Mouse (Mus musculus): Measurements from ENCODE around the gene D230025D16Rik. TPM values are rescaled to one million over a fixed set of nuclear protein-coding genes. Genes with fewer than 3 reads are reported as not detected.
"Not testable (repeated sequence)": the region's sequence is repeated elsewhere in the genome, so short reads cannot be mapped to it uniquely, and the experiment has no call there.

Gene D230025D16Rik
- total RNA-seq, 1 experiment from 2014 or later: 15.7 TPM

DNA sequence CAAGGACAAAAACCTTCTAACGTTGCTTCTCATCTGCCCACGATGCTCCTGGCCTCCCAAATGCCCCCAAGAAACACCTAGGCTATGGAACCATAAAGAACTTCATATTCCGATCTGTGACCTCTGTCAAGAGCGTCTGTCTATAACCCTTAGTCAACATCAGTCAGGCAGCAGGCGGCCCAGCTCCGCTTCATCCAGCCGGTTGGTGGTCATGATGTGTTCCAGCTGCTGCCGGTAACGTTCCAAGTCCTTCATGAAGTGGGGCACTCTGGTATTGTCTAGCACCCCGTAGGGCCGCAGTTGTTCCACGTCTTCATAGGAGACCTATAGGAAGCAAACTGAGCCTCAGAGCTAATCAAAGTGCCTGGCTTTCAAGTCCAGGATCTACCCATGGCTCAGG lies 56.9 kb downstream of the D230025D16Rik start:
- ATAC-seq (replicated peaks in 1 of 2; ENCODE audit: insufficient read depth in 1 of 2, low FRiP score in 2 of 2, low TSS enrichment in 1 of 2, low read depth in 1 of 2, poor library complexity in 2 of 2, severe bottlenecking in 2 of 2): no peak

DNA sequence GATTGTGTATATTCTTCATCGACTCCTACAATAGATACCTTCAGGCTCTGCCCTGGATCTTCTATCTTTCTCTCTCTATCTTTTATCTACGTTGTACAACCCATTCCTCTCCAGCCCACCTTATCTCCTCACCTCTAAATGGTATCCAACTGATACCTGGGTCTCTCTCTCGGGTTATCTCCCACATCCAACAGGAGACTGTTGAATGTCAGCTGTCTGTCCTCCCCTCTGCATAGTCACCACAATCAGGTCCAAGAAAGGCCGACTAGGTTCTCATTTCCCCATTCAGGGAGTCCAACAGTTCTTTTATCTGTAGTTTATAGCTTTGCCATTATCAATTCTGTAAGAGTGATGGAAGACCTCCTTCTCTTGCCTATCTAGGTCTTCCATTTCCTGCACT lies 57.3 kb downstream of the D230025D16Rik start:
- ATAC-seq (replicated peaks in 1 of 2; ENCODE audit: insufficient read depth in 1 of 2, low FRiP score in 2 of 2, low TSS enrichment in 1 of 2, low read depth in 1 of 2, poor library complexity in 2 of 2, severe bottlenecking in 2 of 2): no peak

DNA sequence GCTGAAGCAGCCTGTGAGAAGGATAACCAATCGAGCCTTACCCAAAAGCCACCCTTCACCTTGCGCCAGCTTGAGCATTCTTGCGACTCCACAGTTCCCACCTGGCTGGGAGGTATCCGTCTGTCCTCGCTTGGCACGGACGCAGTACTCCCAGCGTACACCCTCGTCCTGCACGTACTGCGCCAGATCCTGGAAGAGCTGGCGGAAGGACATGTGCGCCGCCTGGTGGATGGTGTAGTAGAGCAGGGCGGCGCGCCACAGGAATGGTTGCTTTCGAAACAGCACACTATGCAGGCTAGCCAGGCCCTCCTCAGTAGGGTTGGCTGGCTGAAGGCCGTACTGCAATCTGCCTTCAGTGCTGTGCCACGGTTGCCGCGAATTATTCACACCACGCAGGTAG lies 58.1 kb downstream of the D230025D16Rik start:
- ATAC-seq (replicated peaks in 1 of 2; ENCODE audit: insufficient read depth in 1 of 2, low FRiP score in 2 of 2, low TSS enrichment in 1 of 2, low read depth in 1 of 2, poor library complexity in 2 of 2, severe bottlenecking in 2 of 2): peak; percentile 43 to 59; a peak in 3 of 4 replicates

DNA sequence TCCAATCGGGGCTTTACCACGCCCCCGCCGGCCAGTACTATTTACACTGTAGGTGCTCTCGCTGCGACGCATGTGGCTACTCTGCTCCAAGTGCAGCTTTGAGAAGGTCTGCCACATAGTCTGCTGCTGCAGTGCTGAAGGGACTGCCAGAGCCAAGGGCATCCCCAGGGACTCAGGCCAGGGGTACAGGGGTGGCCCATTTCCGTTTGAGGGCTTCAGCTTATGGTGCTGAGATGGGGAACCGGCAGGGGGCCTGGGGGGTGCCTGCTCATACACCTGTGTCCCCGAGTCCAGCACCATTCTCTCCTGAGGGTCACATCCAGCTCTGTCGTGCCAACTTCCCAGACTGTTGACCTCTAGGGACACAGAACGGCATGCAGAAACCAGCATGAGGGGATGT lies 60.6 kb downstream of the D230025D16Rik start:
- no peak for ATAC-seq (replicated peaks in 1 of 2; ENCODE audit: insufficient read depth in 1 of 2, low FRiP score in 2 of 2, low TSS enrichment in 1 of 2, low read depth in 1 of 2, poor library complexity in 2 of 2, severe bottlenecking in 2 of 2)

DNA sequence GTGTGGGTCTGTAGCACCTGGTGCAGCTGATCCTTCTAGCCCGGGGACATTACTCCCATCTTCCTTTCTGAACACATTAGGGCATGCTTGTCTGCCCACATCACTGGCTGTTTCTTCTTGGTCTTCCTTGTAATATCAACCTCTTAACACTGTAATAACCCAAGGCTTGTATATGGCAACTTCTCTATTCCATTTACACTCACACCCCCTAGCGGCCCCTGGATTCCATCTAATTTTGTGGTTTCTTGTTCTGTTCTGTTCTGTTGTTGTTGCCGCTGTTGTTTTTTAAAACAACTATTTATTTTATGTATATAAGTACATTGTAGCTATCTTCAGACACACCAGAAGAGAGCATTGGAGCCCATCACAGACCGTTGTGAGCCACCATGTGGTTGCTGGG lies 62.0 kb downstream of the D230025D16Rik start:
- ATAC-seq (replicated peaks in 1 of 2; ENCODE audit: insufficient read depth in 1 of 2, low FRiP score in 2 of 2, low TSS enrichment in 1 of 2, low read depth in 1 of 2, poor library complexity in 2 of 2, severe bottlenecking in 2 of 2): no peak

DNA sequence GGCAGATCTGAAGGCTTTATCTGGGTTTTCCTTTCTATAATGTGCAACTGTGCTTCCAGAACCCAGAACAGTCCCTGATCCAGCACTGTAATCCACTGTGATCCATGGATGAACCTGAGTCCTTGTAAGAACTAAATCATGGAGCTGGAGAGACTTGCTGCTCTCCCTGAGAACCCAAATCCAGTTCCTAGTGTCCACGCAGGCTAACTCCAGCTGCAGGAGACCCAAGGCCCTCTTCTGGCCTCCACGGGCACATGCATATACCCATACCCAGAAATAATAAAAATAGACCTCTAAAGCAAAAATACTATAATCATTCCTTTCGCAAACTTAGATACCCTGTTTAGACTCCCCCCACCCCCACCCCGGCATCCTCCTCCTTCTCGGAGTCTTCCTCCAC lies 63.3 kb downstream of the D230025D16Rik start:
- ATAC-seq (replicated peaks in 1 of 2; ENCODE audit: insufficient read depth in 1 of 2, low FRiP score in 2 of 2, low TSS enrichment in 1 of 2, low read depth in 1 of 2, poor library complexity in 2 of 2, severe bottlenecking in 2 of 2): no peak

DNA sequence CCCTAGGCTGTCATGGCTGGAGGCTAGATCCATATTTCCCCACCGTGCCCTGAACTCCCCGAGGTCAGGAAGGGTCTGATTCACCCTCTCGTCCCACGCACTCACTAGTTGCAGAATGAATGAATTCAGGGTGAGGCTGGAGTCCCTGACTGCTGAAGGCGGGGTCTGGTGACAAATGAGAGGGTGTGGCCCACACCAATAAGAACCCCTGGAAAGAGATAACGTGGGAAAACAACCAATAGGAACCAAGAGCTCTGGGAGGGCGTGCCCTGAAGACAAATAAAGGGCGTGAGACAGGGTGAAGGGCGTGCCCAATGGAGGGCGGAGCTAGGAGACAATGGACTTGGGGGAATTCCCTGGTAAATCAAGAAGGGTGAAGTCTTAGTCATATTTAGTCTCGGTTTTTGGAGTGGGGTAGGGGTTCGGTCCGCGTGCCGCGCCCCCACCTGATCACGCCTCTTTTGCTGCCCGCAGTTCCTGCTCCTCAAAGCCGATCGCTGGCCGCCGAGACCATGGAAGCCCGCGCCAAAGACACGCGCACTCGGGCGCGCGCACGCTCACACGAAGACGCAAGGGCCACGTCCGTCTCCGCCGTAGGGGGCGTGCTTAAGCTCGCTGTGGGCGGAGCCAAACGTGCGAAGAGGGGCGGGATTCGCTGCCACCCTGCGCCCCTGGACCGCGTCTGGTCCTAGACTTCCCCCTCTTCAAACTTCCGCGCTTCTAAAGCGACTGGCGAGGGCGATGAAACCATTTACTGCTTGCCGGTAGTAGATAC lies 64.2 kb downstream of the D230025D16Rik start:
- ATAC-seq (replicated peaks in 1 of 2; ENCODE audit: insufficient read depth in 1 of 2, low FRiP score in 2 of 2, low TSS enrichment in 1 of 2, low read depth in 1 of 2, poor library complexity in 2 of 2, severe bottlenecking in 2 of 2): peak; percentile 79 to 90

DNA sequence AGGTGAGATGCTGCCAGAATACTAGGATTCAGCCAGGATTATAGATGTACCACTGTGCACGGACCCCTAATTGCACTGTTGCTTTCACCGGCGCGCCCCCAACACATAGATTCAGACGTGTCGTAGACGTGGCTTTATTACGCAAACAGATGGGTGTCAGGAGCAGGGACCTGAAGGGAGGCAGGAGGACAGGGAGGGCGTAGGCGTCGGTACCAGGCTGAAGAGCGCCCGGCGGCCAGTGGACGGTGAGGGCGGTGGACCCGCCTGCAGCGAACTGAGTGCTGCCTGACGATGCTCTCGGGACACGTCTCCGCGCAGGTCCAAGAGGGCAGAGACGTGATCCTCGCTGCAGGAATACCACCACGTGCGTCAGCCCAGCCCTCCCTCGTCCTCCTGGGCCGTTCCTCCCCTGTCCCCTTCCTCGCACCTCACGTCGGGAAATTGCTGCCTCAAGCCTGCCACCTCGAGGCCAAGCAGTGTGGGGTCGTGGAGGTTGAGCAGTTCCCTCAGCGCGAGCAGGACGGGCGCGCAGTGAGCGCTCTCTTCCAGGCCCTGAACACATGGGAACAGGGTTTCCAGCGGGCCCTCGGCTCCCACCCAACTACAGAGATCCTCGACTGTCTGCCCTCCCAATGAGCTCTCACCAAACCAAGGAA lies 65.0 kb downstream of the D230025D16Rik start, which contains the start of gene 4931428F04Rik:
Gene 4931428F04Rik, minus strand, starts transcription at position 60 of the 656 bp plus-strand sequence.
- ATAC-seq (replicated peaks in 1 of 2; ENCODE audit: insufficient read depth in 1 of 2, low FRiP score in 2 of 2, low TSS enrichment in 1 of 2, low read depth in 1 of 2, poor library complexity in 2 of 2, severe bottlenecking in 2 of 2): no peak

DNA sequence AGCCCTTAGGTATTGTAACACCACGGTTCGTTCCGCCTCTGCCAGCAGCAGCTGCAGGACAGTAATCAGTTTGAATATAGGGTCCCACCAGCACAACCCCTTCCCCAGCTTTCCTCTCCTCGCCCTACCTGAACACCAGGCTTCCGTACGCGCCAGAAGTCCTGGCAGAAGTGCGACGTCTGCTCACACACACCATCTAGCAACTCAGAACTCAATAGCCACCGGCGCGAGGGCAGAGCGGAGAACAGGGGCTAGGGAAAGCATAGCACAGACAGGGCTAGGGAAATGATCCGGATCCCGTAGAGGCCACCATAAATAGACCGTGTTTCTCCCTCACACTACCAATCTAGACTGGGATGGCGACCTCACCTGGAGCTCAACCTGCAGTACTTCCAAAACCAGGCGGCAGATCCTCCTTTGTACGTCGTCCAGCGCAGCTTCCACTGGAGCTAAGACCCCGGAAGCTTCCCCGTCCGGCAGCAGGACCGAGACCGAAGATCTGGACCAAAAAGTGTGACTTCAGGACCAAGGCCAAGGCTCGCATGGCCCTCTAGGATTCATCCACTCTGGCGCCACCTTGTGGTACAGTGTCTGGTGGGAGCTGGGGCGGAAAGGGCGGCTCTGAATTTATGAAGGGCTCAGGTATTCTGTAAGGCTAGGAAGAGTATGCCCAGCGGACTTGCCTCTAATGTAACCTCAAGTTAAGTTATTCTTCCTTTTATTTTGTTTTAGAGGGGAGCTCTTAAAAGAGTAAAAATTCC lies 65.8 kb downstream of the D230025D16Rik start:
- peak; percentile 35 to 49; a peak in 3 of 4 replicates for ATAC-seq (replicated peaks in 1 of 2; ENCODE audit: insufficient read depth in 1 of 2, low FRiP score in 2 of 2, low TSS enrichment in 1 of 2, low read depth in 1 of 2, poor library complexity in 2 of 2, severe bottlenecking in 2 of 2)

DNA sequence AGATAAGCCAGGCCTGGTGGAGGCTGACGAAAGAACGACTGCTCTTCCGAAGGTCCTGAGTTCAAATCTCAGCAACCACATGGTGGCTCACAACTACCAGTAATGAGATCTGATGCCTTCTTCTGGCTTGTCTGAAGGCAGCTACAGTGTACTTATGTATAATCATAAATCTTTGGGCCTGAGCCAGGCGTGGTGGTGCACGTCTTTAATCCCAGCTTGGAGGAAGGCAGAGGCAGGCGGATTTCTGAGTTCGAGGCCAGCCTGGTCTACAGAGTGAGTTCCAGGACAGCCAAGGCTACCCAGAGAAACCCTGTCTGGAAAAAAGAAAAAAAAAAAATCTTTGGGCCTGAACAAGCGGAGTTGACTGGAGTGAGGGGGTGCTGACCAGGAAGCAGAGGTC lies 66.4 kb downstream of the D230025D16Rik start:
- ATAC-seq (replicated peaks in 1 of 2; ENCODE audit: insufficient read depth in 1 of 2, low FRiP score in 2 of 2, low TSS enrichment in 1 of 2, low read depth in 1 of 2, poor library complexity in 2 of 2, severe bottlenecking in 2 of 2): not testable (repeated sequence)

DNA sequence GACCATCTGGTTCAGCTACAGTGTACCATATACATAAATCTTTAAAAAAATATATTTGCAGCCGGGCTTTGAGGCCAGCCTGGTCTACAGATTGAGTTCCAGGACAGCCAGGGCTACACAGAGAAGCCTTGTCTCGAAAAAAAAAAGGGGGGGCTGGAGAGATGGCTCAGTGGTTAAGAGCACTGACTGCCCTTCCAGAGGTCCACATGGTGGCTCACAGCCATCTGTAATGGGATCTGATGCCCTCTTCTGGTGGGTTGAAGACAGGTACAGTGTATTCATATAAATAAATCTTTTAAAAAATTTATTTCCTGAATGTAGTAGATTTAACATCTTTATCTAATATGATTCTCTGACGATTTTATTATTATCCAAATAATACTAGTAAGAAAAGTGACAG lies 66.9 kb downstream of the D230025D16Rik start:
- not testable (repeated sequence) for ATAC-seq (replicated peaks in 1 of 2; ENCODE audit: insufficient read depth in 1 of 2, low FRiP score in 2 of 2, low TSS enrichment in 1 of 2, low read depth in 1 of 2, poor library complexity in 2 of 2, severe bottlenecking in 2 of 2)

DNA sequence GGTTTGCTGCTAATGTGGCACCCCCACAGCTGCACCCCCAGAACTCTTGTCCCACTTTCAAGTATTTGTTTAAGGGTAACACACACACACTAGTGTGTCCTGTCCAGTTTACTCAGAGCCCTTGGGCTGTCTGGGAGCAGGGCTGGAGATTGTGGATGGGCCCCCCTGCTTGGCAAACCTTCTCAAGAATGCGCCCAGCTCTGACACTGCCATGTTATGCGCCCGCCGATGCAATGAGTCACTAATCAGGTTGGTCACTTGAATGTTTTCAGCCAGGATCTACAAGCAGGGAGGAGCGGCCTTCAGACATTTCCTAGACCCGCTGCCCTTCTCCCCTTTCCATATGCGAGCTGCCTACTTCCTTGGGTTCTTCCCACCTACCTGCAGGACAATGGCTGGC lies 67.5 kb downstream of the D230025D16Rik start:
- ATAC-seq (replicated peaks in 1 of 2; ENCODE audit: insufficient read depth in 1 of 2, low FRiP score in 2 of 2, low TSS enrichment in 1 of 2, low read depth in 1 of 2, poor library complexity in 2 of 2, severe bottlenecking in 2 of 2): no peak

DNA sequence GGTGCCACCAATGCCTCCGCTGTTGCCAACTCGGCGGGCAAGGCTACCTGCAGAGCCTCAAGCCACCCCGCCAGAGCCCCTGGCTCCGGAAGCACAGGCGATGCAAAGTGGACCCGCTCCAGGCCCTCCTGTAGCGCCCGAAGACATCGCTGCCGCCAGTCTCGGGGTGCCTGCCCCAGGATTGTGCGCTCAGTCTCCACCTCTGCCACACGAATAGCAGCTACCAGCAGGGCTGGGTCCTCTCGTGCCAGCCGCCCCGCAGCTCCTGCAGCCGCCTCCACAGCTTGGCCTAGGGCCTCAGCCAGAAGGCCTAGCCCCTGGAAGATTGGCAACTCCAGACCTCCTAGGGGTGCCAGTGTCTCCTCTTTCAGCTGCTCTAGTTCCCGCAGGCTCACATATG lies 68.5 kb downstream of the D230025D16Rik start:
- ATAC-seq (replicated peaks in 1 of 2; ENCODE audit: insufficient read depth in 1 of 2, low FRiP score in 2 of 2, low TSS enrichment in 1 of 2, low read depth in 1 of 2, poor library complexity in 2 of 2, severe bottlenecking in 2 of 2): no peak

DNA sequence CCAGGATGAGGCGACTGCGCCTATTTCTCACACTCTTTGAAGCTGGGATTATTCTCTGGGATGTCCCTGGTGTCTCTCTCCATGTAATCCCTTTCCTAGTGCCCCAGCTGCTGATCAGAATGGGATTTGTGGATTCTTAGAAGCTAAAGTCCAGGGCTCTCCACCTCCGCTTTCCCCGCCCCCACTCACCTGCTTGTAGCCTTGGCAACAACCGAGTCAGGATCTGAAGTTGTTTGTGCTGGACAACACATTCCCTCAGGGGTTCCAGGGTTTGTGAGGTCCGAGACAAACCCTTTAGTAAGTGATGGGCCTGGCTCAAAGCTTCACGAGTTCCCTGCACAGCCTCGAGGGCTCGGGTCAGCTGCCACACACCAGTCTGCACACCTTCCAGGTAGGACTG lies 69.8 kb downstream of the D230025D16Rik start:
- no peak for ATAC-seq (replicated peaks in 1 of 2; ENCODE audit: insufficient read depth in 1 of 2, low FRiP score in 2 of 2, low TSS enrichment in 1 of 2, low read depth in 1 of 2, poor library complexity in 2 of 2, severe bottlenecking in 2 of 2)

DNA sequence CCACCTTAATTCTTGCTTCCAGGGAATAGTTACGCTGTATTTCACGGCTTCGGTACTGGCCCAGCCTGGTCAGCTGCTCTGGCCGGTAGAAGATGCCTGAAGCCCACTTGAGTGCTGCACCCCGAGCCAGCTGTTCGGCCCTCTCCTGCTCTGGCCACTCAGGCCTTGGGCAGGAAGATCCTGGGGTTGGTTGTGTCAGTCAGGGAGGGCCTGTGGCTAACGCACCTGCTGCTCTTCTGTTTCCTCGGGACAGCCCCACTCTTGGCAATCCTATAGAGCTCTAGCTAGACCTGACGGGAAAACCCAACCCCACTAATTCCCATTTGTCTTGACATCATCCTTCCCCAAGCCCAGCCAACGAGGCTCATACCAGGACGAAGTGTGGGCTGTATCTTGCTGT lies 70.3 kb downstream of the D230025D16Rik start:
- no peak for ATAC-seq (replicated peaks in 1 of 2; ENCODE audit: insufficient read depth in 1 of 2, low FRiP score in 2 of 2, low TSS enrichment in 1 of 2, low read depth in 1 of 2, poor library complexity in 2 of 2, severe bottlenecking in 2 of 2)

DNA sequence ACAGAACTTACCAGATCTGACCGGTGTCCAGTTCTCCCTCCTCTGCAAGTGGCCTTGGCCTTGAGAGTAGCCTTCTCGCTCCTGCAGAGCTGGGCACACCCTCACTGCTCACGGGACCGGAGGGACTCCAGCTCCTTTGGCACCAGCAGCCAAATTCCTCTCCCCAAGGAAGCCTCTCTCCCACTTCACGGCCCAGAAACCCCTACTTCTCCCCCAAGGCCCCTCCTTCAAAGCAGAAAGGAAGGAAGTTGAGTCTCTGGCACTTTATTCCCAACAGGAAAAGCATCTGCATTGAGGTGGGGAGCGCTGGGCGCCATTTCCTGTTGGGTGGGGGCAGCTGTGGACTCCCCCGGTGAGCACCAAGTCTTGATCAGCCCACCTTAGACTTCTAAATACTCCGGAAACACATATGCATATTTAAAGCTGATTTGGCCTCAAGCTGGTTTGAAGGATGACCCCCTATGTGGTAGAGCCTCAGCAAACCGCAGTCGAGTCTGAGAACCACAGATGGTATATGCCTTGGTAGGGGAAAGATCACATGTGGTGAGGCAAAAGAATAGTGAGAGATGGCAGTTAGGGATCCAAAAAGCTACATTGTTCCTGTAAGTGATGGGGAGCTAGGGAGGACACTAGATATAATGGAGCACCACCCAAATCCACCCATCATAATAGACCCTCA lies 71.1 kb downstream of the D230025D16Rik start, which contains the start of gene Exoc3l:
Gene Exoc3l, minus strand, starts transcription at position 207 of the 679 bp plus-strand sequence.
- peak in 1 of 2 experiments; percentile 24; a peak in 1 of 4 replicates for ATAC-seq (replicated peaks in 1 of 2; ENCODE audit: insufficient read depth in 1 of 2, low FRiP score in 2 of 2, low TSS enrichment in 1 of 2, low read depth in 1 of 2, poor library complexity in 2 of 2, severe bottlenecking in 2 of 2)

DNA sequence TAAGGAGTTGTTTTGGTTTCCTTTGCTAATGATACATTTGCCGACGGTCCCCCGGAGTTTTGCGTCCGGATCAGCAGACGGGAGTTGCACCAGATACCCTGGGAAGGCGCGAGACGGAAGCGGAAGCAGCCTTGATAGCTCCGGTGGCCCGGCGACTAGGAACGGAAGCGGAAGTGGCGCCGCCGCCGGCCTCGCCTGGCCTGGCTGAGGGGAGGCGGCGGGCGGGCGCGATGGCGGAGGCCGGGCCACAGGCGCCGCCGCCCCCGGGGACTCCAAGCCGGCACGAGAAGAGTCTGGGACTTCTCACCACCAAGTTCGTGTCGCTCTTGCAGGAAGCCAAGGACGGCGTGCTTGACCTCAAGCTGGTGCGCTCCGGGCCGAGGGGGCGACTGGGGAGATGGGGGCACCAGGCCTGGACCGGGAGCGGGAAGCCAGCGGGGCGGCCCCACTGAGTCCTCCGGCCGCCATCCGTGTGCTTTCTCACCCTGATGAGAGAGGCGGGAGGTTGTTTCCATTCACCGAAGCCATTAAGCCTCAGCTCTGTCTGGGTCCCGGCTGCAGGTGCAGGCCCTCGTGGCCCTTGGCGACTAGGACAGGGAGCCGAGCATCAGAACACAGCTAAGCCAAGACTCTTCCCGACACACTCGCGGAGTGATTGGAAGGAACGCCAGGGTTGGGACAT lies 72.7 kb downstream of the D230025D16Rik start, which contains the start of gene E2f4:
Gene E2f4, plus strand, starts transcription at position 153 of the 682 bp plus-strand sequence.
- peak; percentile 83 to 92 for ATAC-seq (replicated peaks in 1 of 2; ENCODE audit: insufficient read depth in 1 of 2, low FRiP score in 2 of 2, low TSS enrichment in 1 of 2, low read depth in 1 of 2, poor library complexity in 2 of 2, severe bottlenecking in 2 of 2)
